Mouse (Mus musculus) layer of hippocampus, adult 8-10 months (tissue): ENCODE data around the gene Gm11492. TPM values are rescaled to one million over a fixed set of nuclear protein-coding genes. Genes with fewer than 3 reads are reported as not detected.

Experiments
- DNase-seq, 2 experiments: peaks; one replicate each; pipeline ENCODE4 v3.0.0; 2022; ENCODE audit warnings: low spot score in 2 of 2
- total RNA-seq, 4 experiments: library from RNA; stranded (reverse); gene quantifications; 2 replicates each; pipeline ENCODE4 v1.2.4; 2022

Gm11492 gene
- total RNA-seq, 4 experiments from 2014 or later = not detected

DNA sequence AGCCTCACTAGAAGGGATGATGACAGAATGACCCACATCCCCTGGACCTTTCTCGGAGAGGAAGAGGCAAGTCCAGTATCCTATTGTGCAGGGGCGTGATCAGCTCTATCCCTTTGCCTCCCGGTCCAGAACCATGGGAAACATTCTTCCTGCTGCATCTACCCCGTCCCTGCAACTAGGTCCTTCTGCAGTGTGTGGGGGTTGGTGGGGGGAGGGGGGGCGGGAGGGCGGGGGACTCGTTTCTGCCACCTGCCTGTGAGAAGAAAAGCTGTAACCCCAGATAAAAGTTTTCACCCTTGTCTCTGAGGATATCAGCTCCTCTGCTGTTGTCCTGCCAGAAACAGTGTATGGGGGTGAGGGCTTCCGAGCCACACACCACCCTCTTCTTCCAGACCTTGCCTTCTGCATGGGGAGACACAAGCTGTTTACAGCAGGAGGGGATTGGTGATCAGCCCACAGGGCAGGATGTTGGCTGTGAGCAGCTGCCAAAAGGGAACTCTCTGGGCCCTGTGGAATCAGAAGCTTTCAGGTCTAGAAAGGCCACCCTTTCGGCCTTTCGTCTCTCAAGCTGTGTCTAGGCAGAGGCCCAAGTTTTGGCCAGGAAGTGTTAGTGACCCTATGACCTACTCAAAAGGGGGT is 12.6 kb downstream of the Gm11492 start:
- peak in 1 of 2 experiments; percentile 58 for DNase-seq

GRCm38 (mm10) chr11:87579713-87580112 is 13.3 kb downstream of the Gm11492 start:
- DNase-seq = no peak

GRCm38 (mm10) chr11:87580543-87581085 is 14.2 kb downstream of the Gm11492 start:
- DNase-seq = no peak

- no peak for DNase-seq
These were observed 14.9 kb downstream of the Gm11492 start for GRCm38 (mm10) chr11:87581161-87581865.

DNA sequence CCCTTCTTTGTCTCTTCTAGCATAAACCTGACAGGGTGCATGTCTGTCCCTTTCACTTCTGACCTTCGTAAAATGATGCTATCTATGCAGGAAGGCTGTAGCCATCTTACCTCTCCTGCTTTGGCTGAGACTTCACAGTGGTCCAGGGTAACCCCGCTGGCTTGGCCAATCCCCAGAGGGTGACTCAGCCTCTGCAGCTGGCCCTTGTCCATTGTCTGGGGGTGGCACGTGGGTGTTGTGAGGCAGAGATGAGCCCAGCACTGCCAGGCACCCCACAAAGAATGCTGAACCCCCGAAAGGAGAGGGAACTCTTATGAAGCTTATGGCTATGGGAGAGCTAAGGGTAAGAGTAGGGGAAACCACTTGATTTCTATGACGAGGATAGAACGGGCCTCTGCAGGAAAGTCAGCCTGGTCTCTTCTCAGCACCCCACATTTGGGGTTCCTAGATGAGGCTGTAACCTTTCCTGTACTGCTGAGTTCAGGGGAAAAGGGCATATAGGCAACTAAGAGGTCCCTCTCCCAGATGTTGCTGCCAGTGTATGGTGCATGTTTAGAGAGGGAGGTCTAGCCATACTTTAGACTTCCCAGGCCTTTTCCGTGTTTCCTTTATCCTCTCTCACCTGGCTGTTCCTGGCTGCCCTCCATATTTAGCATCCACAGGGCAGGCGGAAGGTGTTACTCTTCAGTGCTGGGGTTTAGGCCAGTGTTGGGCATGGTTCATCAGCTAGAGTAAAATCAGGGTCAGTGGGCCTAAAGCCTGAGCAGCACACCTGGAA is 15.7 kb downstream of the Gm11492 start:
- DNase-seq = peak; percentile 78 to 82

- DNase-seq = peak in 1 of 2 experiments; percentile 3
These were observed 17.0 kb downstream of the Gm11492 start for GRCm38 (mm10) chr11:87583291-87584034.

GRCm38 (mm10) chr11:87584711-87585505 is 18.5 kb downstream of the Gm11492 start:
- no peak for DNase-seq

- DNase-seq = no peak
These were observed 20.9 kb downstream of the Gm11492 start for GRCm38 (mm10) chr11:87587211-87587874.

GRCm38 (mm10) chr11:87589605-87590004 is 23.2 kb downstream of the Gm11492 start:
- no peak for DNase-seq

DNA sequence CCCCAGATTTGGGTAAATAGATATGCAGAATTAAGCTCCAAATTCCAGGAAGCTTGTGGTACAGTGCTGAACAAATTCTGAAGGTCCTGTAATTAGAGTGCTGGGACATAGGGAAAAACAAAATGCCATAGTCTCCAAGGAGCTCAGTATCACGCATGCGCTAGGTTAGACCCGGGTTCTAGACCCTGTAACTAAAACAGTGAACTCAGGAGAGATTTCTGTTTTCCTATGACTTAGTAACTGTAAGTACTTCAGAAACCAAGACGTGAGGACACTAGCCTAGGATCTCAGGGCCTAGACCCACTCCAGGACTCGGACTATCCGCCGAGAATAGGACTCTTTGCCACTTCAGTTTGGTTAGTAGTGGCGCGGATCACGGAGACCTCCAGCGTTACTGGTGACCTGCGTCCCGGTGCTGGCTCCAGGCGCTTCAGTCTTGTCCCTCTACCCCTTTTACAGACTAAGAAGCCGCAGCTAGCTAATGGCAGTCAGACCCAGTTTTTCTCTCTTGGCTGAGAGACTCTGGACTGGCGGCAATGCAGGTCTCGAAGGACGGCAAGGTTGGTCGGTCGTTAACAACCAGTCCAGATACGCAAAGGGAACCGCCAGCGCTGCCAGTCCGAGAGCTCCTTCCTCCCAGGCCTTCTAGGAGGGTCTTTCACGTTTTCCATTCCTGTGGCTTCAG is 24.5 kb downstream of the Gm11492 start:
- no peak for DNase-seq

- DNase-seq = peak; percentile 100
These were observed 25.3 kb downstream of the Gm11492 start, which contains the start of gene Mtmr4 for GRCm38 (mm10) chr11:87591526-87592353. Gene Mtmr4 (plus strand): TSS chr11:87592162.

GRCm38 (mm10) chr11:87592354-87592695 is 25.9 kb downstream of the Gm11492 start:
- no peak for DNase-seq

DNA sequence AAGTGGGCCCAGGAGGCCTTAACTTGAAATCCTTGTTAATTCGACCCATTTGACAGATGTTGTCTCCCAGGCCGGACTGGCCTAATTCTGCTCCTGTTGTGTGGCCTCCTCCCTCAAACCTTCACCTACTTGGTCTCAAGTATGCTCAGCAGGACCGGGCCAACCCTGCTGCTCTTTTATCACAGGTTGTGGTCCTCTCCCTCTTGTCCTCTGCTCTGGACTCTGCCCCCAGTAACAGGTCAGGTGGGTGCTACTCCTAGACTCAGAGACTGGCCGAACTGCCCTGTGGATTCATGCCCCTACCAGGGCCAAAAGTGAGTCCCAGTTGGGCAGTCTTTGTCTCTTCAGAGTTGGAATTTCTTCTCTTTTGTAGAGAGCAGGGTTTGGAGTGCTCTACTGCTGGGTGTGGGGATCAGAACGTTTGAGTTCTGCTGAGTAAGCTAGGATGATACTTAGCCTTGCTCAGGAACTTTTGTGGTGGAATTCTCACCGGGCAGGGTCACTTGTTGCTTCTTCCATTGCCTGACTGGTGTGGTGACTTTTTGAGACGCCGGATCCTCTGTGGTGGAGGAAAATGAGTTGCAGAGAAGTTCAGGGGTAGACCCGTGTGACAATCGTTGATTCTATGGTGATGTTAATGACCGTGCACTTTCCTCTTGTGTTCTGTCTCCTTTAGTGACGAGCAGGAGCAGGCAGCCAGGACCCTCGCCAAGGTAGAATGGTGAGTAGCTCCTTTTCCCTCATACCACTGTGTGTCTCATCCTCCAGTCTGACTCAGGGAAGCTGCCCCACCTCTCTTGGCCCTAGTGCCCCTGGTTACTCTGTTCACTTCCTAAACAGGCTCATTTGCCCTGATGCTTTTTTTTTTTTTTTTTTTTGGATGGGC is 26.5 kb downstream of the Gm11492 start:
- no peak for DNase-seq

DNA sequence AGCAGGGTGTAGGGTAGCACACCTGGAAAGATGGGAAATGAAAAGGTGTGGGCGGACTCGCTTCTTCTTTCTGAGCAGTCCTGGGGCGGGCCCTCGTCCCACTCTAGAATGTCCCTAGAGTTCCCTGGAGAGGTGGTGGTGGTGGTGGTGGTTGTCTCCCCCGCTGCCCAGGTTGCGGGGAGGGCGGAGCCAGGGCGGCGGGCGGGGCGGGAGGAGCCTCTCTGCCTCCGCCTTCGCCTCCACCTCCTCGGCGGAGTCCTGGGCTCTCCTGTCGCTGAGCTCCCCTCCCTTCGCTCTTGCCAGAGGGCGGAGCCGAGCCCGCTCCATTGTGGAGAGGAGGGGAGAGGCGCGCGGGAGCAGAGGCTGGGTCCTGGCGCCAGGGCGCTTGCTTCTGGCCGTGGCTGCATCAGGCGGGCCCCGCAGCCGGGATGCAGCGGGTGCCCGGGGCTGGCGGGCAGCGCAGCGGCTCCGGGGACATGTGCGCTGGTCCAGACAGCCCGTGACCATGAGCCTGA is 28.9 kb downstream of the Gm11492 start:
- DNase-seq = peak; percentile 76 to 77

- no peak for DNase-seq
These were observed 29.5 kb downstream of the Gm11492 start for GRCm38 (mm10) chr11:87595976-87596375.

GRCm38 (mm10) chr11:87596492-87596891 is 30.0 kb downstream of the Gm11492 start:
- no peak for DNase-seq

GRCm38 (mm10) chr11:87597061-87597460 is 30.6 kb downstream of the Gm11492 start:
- no peak for DNase-seq
